Mouse (Mus musculus) liver, embryonic 11.5 days (tissue): ENCODE measurements around the gene Gm9733. TPM values are rescaled to one million over a fixed set of nuclear protein-coding genes. Genes with fewer than 3 reads are reported as not detected.

Experiments used
- ATAC-seq: fragments of 200-750 bp; cut with Nextera tagmentation; replicated peaks from 2 replicates; pipeline ENCODE4 v1.8.0; 2017; ENCODE audit warnings: moderate number of reproducible peaks, mild to moderate bottlenecking, moderate TSS enrichment, moderate library complexity; ENCODE audit not compliant: low FRiP score
- DNase-seq: peaks from one replicate; pipeline ENCODE4 v3.0.0-alpha.2; 2017; ENCODE audit warnings: low spot score
- H3K27ac ChIP-seq: fragments of 300-500 bp; sonication (generic); 2 replicates; pipeline ENCODE4 v1.5.1; 2014; ENCODE audit warnings: mild to moderate bottlenecking, low read depth, low read length, control low read depth
- H3K27me3 ChIP-seq: fragments of 300-500 bp; sonication (generic); replicated peaks from 2 replicates; pipeline ENCODE4 v1.6.1; 2014; ENCODE audit warnings: low read length, mixed read lengths; ENCODE audit not compliant: control insufficient read depth, insufficient read depth
- H3K36me3 ChIP-seq: fragments of 300-500 bp; sonication (generic); 2 replicates; pipeline ENCODE4 v1.6.1; 2014; ENCODE audit warnings: mild to moderate bottlenecking, low read length, moderate library complexity, mixed read lengths; ENCODE audit not compliant: control insufficient read depth, insufficient read depth
- H3K4me1 ChIP-seq: fragments of 300-500 bp; sonication (generic); replicated peaks from 2 replicates; pipeline ENCODE4 v1.6.1; 2014; ENCODE audit warnings: low read length, mixed read lengths; ENCODE audit not compliant: control insufficient read depth, insufficient read depth
- H3K4me2 ChIP-seq: fragments of 300-500 bp; sonication (generic); 2 replicates; pipeline ENCODE4 v1.6.1; 2014; ENCODE audit warnings: mild to moderate bottlenecking, control low read depth, moderate library complexity
- H3K4me3 ChIP-seq: fragments of 300-500 bp; sonication (generic); 2 replicates; pipeline ENCODE4 v1.5.1; 2014; ENCODE audit warnings: low read depth, low read length, control low read depth
- H3K9ac ChIP-seq: fragments of 300-500 bp; sonication (generic); 2 replicates; pipeline ENCODE4 v1.6.1; 2014; ENCODE audit warnings: low read depth, low read length, control low read depth
- H3K9me3 ChIP-seq: fragments of 300-500 bp; sonication (generic); 2 replicates; pipeline ENCODE4 v1.6.1; 2016; ENCODE audit warnings: low read length, inconsistent platforms, mixed read lengths; ENCODE audit not compliant: control insufficient read depth
- WGBS: fragments of 180-500 bp; shearing (Covaris S2); extraction: QIAGEN DNeasy Blood & Tissue Kit; methylation state at CpG from one replicate; pipeline ENCODE4 v1.1.7; 2014; 5-methylcytosine and 5-hydroxymethylcytosine counted together
- polyA plus RNA-seq: library from polyadenylated mRNA; unstranded; fragments of >200 nt; fragmentation: Nextera tagmentation; extraction: Ambion mirVana; gene quantifications from 2 replicates; pipeline ENCODE4 v1.2.1, GENCODE M21; 2014

Gene Gm9733
- polyA plus RNA-seq, 1 experiment from 2014 or later: not detected

DNA sequence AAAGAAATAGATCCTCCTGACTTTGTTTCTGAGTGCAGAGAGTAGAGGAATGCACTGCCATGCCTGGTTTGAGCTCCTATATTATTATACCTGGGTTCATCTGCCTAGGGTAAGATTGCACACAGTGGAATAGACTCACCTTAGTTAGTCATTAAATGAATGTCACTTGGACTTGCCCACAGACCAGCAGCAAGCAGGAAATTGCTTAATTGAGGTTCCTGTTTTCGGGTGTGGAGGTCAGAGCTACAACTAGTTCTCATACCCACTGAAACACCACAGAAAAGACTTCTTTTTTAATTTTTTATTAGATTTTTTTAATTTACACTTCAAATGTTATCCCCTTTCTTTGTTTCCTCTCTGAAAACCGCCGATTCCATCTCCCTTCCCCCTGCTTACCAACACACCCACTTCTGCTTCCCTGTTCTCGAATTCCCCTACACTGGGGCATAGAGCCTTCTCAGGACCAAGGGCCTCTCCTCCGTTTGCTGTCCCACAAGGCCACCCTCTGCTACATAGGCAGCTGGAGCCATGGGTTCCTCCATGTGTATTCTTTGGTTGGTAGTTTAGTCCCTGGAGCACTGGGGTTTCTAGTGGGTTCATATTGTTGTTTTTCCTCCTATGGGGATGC lies 56.1 kb downstream of the Gm9733 start:
- WGBS: 64% methylated on average over 5 of the region's 5 CpGs
- Histone ChIP-seq H3K27me3 (no peaks in the 10 kb centered on the region), H3K4me1 (no peaks in the 10 kb centered on the region), H3K9me3 (no peaks in the 10 kb centered on the region), H3K9ac (no peak overlapping the region), H3K4me3 (no peak overlapping the region), H3K36me3 (no peaks in the 10 kb centered on the region), H3K27ac (no peak overlapping the region), H3K4me2 (no peak overlapping the region)
- DNase-seq (no peak), ATAC-seq (no peak)

DNA sequence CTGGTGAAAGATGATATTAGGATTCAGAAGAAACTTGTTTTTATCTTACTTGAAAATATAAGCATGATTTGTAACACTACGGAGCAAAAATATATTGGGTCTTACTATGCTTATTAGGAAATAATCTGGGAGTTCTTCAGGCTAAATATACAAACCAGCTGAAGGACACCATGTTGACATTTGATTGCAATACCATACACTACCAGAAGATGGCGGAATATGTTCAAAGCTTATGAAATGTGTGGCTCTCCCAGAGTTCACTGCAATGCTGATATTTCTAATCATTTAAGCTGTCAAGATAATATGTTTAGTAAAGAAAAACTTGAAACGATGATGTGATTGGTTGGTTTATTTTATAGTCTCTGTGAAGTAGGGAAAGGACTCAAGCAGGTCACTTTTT lies 67.7 kb downstream of the Gm9733 start:
- Histone ChIP-seq H3K4me2 (no peak overlapping the region), H3K27ac (no peak overlapping the region), H3K36me3 (no peaks in the 10 kb centered on the region), H3K9me3 (no peaks in the 10 kb centered on the region), H3K4me3 (no peak overlapping the region), H3K4me1 (no peaks in the 10 kb centered on the region), H3K27me3 (no peaks in the 10 kb centered on the region), H3K9ac (no peak overlapping the region)
- WGBS: 6% methylated on average over 3 of the region's 3 CpGs
- DNase-seq: no peak
- ATAC-seq: no peak

DNA sequence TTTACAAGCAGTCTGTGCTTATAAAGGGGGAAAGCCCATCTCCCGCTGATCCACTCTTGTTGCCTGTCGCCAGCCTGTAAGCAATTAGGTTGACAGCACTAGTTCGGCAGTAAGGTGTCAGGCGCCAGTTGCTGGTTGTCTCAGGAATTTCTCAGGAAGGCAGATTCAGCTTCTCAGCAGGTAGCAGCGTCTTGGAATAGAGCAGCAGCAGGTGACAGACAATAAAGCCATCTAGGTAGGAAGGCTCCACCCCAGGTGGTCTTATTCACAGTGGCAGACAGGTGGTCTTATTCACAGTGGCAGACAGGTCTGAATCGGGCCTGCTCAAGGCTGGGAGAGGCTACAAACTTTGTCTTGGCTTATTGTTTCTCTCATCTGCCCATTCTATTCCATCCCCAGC lies 76.4 kb downstream of the Gm9733 start:
- H3K9ac ChIP-seq: no peak overlapping the region
- H3K27me3 ChIP-seq: no peaks in the 10 kb centered on the region
- no peaks in the 10 kb centered on the region for H3K36me3 ChIP-seq
- H3K4me1 ChIP-seq: no peaks in the 10 kb centered on the region
- no peak overlapping the region for H3K4me3 ChIP-seq
- H3K27ac ChIP-seq: no peak overlapping the region
- H3K4me2 ChIP-seq: no peak overlapping the region
- ATAC-seq: no peak
- H3K9me3 ChIP-seq: no peaks in the 10 kb centered on the region
- WGBS: 77% methylated on average over 6 of the region's 6 CpGs
- no peak for DNase-seq

Other genes with a start within 250 kb of the Gm9733 start
- gene Sirpb1a, start 94.2 kb upstream of the Gm9733 start, polyA plus RNA-seq: not detected in 2 replicates
- not detected in 2 replicates for gene Sirpb1b, start 242.8 kb upstream of the Gm9733 start, polyA plus RNA-seq